Mouse (Mus musculus) hindbrain, embryonic 13.5 days (tissue): Measurements from ENCODE around the gene Aida. TPM values are rescaled to one million over a fixed set of nuclear protein-coding genes. Genes with fewer than 3 reads are reported as not detected.
"Not testable (repeated sequence)": the region's sequence is repeated elsewhere in the genome, so short reads cannot be mapped to it uniquely, and the experiment has no call there.

Experiments used
- ATAC-seq: fragments of 200-750 bp; cut with Nextera tagmentation; 2 replicates; pipeline ENCODE4 v1.8.0; 2017; ENCODE audit warnings: moderate TSS enrichment; ENCODE audit not compliant: low FRiP score
- H3K27ac ChIP-seq: fragments of 300-500 bp; sonication (generic); 2 replicates; pipeline ENCODE4 v1.5.1; 2015; ENCODE audit warnings: inconsistent platforms, mild to moderate bottlenecking, moderate library complexity
- H3K27me3 ChIP-seq: fragments of 300-500 bp; sonication (generic); 2 replicates; pipeline ENCODE4 v1.6.1; 2015; ENCODE audit warnings: mild to moderate bottlenecking, inconsistent platforms
- H3K36me3 ChIP-seq: fragments of 300-500 bp; sonication (generic); 2 replicates; pipeline ENCODE4 v1.6.1; 2015; ENCODE audit warnings: mild to moderate bottlenecking, inconsistent platforms
- H3K4me1 ChIP-seq: fragments of 300-500 bp; sonication (generic); replicated peaks from 2 replicates; pipeline ENCODE4 v1.6.1; 2015; ENCODE audit warnings: inconsistent platforms
- H3K4me2 ChIP-seq: fragments of 300-500 bp; sonication (generic); 2 replicates; pipeline ENCODE4 v1.6.1; 2015; ENCODE audit warnings: inconsistent platforms, mild to moderate bottlenecking, moderate library complexity
- H3K4me3 ChIP-seq: fragments of 300-500 bp; sonication (generic); 2 replicates; pipeline ENCODE4 v1.5.1; 2015; ENCODE audit warnings: mild to moderate bottlenecking, inconsistent platforms
- H3K9ac ChIP-seq: fragments of 300-500 bp; sonication (generic); 2 replicates; pipeline ENCODE4 v1.6.1; 2015; ENCODE audit warnings: mild to moderate bottlenecking, inconsistent platforms
- H3K9me3 ChIP-seq: fragments of 300-500 bp; sonication (generic); 2 replicates; pipeline ENCODE4 v1.6.1; 2016; ENCODE audit warnings: inconsistent platforms
- WGBS: fragments of 180-500 bp; shearing (Covaris S2); methylation state at CpG from one replicate; pipeline ENCODE4 v1.1.7; 2015; 5-methylcytosine and 5-hydroxymethylcytosine counted together
- polyA plus RNA-seq: library from polyadenylated mRNA; unstranded; fragments of >200 nt; fragmentation: Nextera tagmentation; extraction: Ambion mirVana; gene quantifications from 2 replicates; pipeline ENCODE4 v1.2.1, GENCODE M21; 2015

Aida gene
- polyA plus RNA-seq, 1 experiment from 2014 or later = 51.8 TPM

- no peaks in the 10 kb centered on the region for H3K4me1 ChIP-seq
- no peak for ATAC-seq
- H3K9me3 ChIP-seq = no peaks in the 10 kb centered on the region
- no peak overlapping the region for H3K9ac ChIP-seq
- no peak overlapping the region for H3K4me2 ChIP-seq
- H3K27me3 ChIP-seq = no peaks in the 10 kb centered on the region
- no peak overlapping the region for H3K4me3 ChIP-seq
- no peak overlapping the region for H3K27ac ChIP-seq
- WGBS = 96% methylated on average over 4 of the region's 4 CpGs
- peaks cover 86% of the 10 kb centered on the region for H3K36me3 ChIP-seq
Measured at GRCm38 (mm10) chr1:183289576-183289975, 6.8 kb upstream of the Aida start.

- ATAC-seq = peak; percentile 94
- 0 out of 2 replicates have a peak, but pooled peaks cover 7% of the 10 kb centered on the region for H3K4me1 ChIP-seq
- peak within 1 kb of the TSS; percentile 57 for H3K4me2 ChIP-seq
- peak within 1 kb of the TSS; percentile 74 for H3K9ac ChIP-seq
- H3K27ac ChIP-seq = peak within 1 kb of the TSS; percentile 80
- H3K36me3 ChIP-seq = peaks cover 20% of the 10 kb centered on the region
- no peaks in the 10 kb centered on the region for H3K27me3 ChIP-seq
- H3K9me3 ChIP-seq = no peaks in the 10 kb centered on the region
- WGBS = 0% methylated on average over 39 of the region's 39 CpGs
- H3K4me3 ChIP-seq = peak within 1 kb of the TSS; percentile 51
Measured at GRCm38 (mm10) chr1:183296877-183297383, 540 bp downstream of the Aida start, which contains the start of gene Brox. Gene Brox (minus strand): TSS chr1:183297269.

GRCm38 (mm10) chr1:183297473-183297885 is 1.1 kb downstream of the Aida start:
- ATAC-seq = no peak; the same call in 1 of the 2 replicates
- Histone ChIP-seq H3K27ac (peak overlapping the region; percentile 35), H3K4me1 (0 out of 2 replicates have a peak, but pooled peaks cover 7% of the 10 kb centered on the region), H3K36me3 (peaks cover 16% of the 10 kb centered on the region), H3K4me3 (peak overlapping the region; percentile 51), H3K9ac (peak overlapping the region; percentile 59), H3K9me3 (no peaks in the 10 kb centered on the region), H3K4me2 (peak overlapping the region; percentile 57), H3K27me3 (no peaks in the 10 kb centered on the region)
- under 1% methylated on average over 30 of the region's 30 CpGs for WGBS

- Histone ChIP-seq H3K9me3 (no peaks in the 10 kb centered on the region), H3K27ac (peak overlapping the region; percentile 35), H3K4me3 (peak overlapping the region; percentile 51), H3K27me3 (no peaks in the 10 kb centered on the region), H3K4me2 (peak overlapping the region; percentile 57), H3K9ac (peak overlapping the region; percentile 59), H3K36me3 (peaks cover 11% of the 10 kb centered on the region), H3K4me1 (0 out of 2 replicates have a peak, but pooled peaks cover 7% of the 10 kb centered on the region)
- under 1% methylated on average over 20 of the region's 20 CpGs for WGBS
- no peak for ATAC-seq
Measured at GRCm38 (mm10) chr1:183297886-183298489, 1.6 kb downstream of the Aida start.

GRCm38 (mm10) chr1:183299161-183299560 is 2.8 kb downstream of the Aida start:
- WGBS = 88% methylated on average over 6 of the region's 6 CpGs
- Histone ChIP-seq H3K4me3 (no peak overlapping the region), H3K9ac (no peak overlapping the region), H3K9me3 (no peaks in the 10 kb centered on the region), H3K4me1 (0 out of 2 replicates have a peak, but pooled peaks cover 7% of the 10 kb centered on the region), H3K27me3 (no peaks in the 10 kb centered on the region), H3K4me2 (no peak overlapping the region), H3K36me3 (no peaks in the 10 kb centered on the region), H3K27ac (no peak overlapping the region)
- no peak for ATAC-seq

- 86% methylated on average over 3 of the region's 3 CpGs for WGBS
- Histone ChIP-seq H3K9ac (no peak overlapping the region), H3K27me3 (no peaks in the 10 kb centered on the region), H3K36me3 (peaks cover 23% of the 10 kb centered on the region), H3K4me3 (no peak overlapping the region), H3K27ac (no peak overlapping the region), H3K4me2 (no peak overlapping the region), H3K9me3 (no peaks in the 10 kb centered on the region), H3K4me1 (no peaks in the 10 kb centered on the region)
- no peak for ATAC-seq
Measured at GRCm38 (mm10) chr1:183307555-183307954, 11.2 kb downstream of the Aida start.

- no peaks in the 10 kb centered on the region for H3K27me3 ChIP-seq
Measured at GRCm38 (mm10) chr1:183308476-183308875, 12.1 kb downstream of the Aida start.

GRCm38 (mm10) chr1:183309601-183310000 is 13.2 kb downstream of the Aida start:
- WGBS = 58% methylated on average over 2 of the region's 2 CpGs
- peaks cover 34% of the 10 kb centered on the region for H3K36me3 ChIP-seq

More at GRCm38 (mm10) chr1:183308476-183308875, 12.1 kb downstream of the Aida start:
- H3K4me1 ChIP-seq = no peaks in the 10 kb centered on the region
- H3K4me2 ChIP-seq = no peak overlapping the region
- no peaks in the 10 kb centered on the region for H3K9me3 ChIP-seq
- H3K36me3 ChIP-seq = peaks cover 23% of the 10 kb centered on the region
- no peak for ATAC-seq
- WGBS = 90% methylated on average over 1 of the region's 1 CpGs
- no peak overlapping the region for H3K9ac ChIP-seq
- H3K27ac ChIP-seq = no peak overlapping the region
- no peak overlapping the region for H3K4me3 ChIP-seq

GRCm38 (mm10) chr1:183312076-183312475 is 15.7 kb downstream of the Aida start:
- WGBS = 91% methylated on average over 2 of the region's 2 CpGs
- H3K4me1 ChIP-seq = no peaks in the 10 kb centered on the region
- H3K27me3 ChIP-seq = no peaks in the 10 kb centered on the region
- no peak for ATAC-seq
- peaks cover 57% of the 10 kb centered on the region for H3K36me3 ChIP-seq
- no peak overlapping the region for H3K9ac ChIP-seq
- H3K4me2 ChIP-seq = no peak overlapping the region
- no peak overlapping the region for H3K4me3 ChIP-seq
- H3K27ac ChIP-seq = no peak overlapping the region
- no peaks in the 10 kb centered on the region for H3K9me3 ChIP-seq

More at GRCm38 (mm10) chr1:183309601-183310000, 13.2 kb downstream of the Aida start:
- not testable (repeated sequence) for H3K4me2 ChIP-seq, ATAC-seq, H3K9me3 ChIP-seq, H3K27me3 ChIP-seq, H3K9ac ChIP-seq, H3K4me1 ChIP-seq, H3K4me3 ChIP-seq, H3K27ac ChIP-seq

- no peak for ATAC-seq
- H3K27me3 ChIP-seq = no peaks in the 10 kb centered on the region
- WGBS = 96% methylated on average over 2 of the region's 2 CpGs
- no peak overlapping the region for H3K4me2 ChIP-seq
- H3K9ac ChIP-seq = no peak overlapping the region
- H3K9me3 ChIP-seq = no peaks in the 10 kb centered on the region
- no peak overlapping the region for H3K4me3 ChIP-seq
- no peak overlapping the region for H3K27ac ChIP-seq
- no peaks in the 10 kb centered on the region for H3K4me1 ChIP-seq
- peaks cover 62% of the 10 kb centered on the region for H3K36me3 ChIP-seq
Measured at GRCm38 (mm10) chr1:183315783-183316182, 19.4 kb downstream of the Aida start.

GRCm38 (mm10) chr1:183320708-183321107 is 24.3 kb downstream of the Aida start:
- Histone ChIP-seq H3K36me3 (peaks cover 73% of the 10 kb centered on the region), H3K27ac (no peak overlapping the region), H3K27me3 (no peaks in the 10 kb centered on the region), H3K9me3 (no peaks in the 10 kb centered on the region), H3K4me1 (no peaks in the 10 kb centered on the region), H3K4me3 (no peak overlapping the region), H3K4me2 (no peak overlapping the region), H3K9ac (no peak overlapping the region)
- 90% methylated on average over 3 of the region's 3 CpGs for WGBS
- ATAC-seq = no peak

GRCm38 (mm10) chr1:183322496-183322895 is 26.1 kb downstream of the Aida start:
- not testable (repeated sequence) for H3K4me1 ChIP-seq, ATAC-seq, H3K9ac ChIP-seq, H3K27ac ChIP-seq, H3K9me3 ChIP-seq, H3K27me3 ChIP-seq, H3K4me2 ChIP-seq, H3K4me3 ChIP-seq
- H3K36me3 ChIP-seq = peaks cover 72% of the 10 kb centered on the region
- WGBS = 90% methylated on average over 5 of the region's 5 CpGs

- no peaks in the 10 kb centered on the region for H3K4me1 ChIP-seq
- H3K27ac ChIP-seq = no peak overlapping the region
- 98% methylated on average over 2 of the region's 2 CpGs for WGBS
- H3K27me3 ChIP-seq = no peaks in the 10 kb centered on the region
- H3K36me3 ChIP-seq = peaks cover 75% of the 10 kb centered on the region
- no peak for ATAC-seq
- no peak overlapping the region for H3K9ac ChIP-seq
- no peak overlapping the region for H3K4me2 ChIP-seq
- no peaks in the 10 kb centered on the region for H3K9me3 ChIP-seq
- H3K4me3 ChIP-seq = no peak overlapping the region
Measured at GRCm38 (mm10) chr1:183323923-183324322, 27.5 kb downstream of the Aida start.
